Mouse (Mus musculus): ENCODE measurements around the gene Ptchd1.

The Ptchd1 gene

DNA sequence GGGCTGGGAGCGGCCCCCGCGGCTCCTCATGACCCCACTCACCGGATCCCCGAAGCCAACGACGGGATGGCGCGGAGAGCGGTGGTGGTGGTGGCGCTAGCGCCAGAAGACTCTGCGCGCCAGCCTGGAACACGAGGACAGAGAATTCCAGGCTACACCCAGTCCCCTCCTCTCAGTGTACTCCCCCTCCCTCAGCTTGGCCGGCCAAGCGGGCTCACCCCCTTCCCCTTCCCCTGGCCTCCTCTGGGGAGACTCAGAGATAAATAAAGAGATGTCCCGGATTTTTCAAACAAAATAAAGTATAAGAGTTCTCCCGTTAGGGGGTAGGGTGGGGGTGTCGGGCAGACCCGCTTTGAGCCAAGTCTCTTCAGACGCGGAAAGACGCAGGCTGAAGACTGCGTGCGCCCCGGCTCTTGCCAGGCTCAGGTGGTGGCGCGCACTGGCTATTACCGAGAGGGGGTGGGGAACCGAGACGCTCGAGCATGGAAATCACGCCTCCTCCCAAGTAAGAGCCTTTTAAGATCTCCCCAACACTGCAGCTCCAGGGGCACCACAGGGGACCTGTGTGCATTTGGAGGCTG lies at the start of gene Ptchd1:
TSS of gene Ptchd1 (minus strand) at position 114 of the 581 bp plus-strand sequence.
- DNase-seq (ENCODE audit: low spot score in 2 of 2), result no peak

DNA sequence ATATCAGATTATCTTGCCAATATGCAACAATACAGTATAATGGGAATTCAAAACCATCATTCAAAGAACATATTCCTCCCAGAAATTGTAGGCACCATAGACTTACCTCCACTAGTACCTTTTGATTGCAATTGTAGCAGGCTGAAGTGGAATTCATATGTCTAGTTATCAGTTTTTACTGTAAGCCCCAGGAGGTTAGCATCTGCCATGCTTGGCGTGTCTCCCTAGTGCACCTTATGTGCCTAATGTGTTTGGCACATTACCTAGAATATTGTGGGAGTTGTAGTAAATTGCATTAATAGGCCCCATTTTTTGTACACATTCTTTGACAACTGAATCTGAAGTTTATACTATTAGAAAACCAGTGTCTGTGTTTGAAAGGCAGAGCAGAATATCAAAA lies 34.4 kb upstream of the Ptchd1 start:
- DNase-seq (ENCODE audit: low spot score in 2 of 2), result no peak

DNA sequence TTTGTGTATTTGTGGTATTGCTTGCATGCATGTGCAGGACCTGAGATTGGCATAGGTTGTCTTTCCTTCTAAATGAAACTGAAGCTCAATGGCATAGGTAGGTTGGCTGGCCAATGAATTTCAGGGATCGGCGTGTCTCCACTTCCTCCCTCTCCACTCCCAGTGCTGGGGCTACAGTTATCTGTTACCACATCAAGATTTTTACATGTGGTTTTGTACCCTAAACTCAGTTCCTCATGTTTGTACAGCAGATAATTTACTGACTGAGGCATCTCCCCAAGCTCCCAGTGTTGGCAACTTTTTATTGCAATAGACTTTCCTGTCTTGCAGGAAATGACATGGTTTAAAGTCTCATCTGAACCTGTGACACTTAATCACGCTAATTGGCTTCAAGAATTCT lies 22.4 kb upstream of the Ptchd1 start:
- DNase-seq (ENCODE audit: low spot score in 2 of 2), result no peak

DNA sequence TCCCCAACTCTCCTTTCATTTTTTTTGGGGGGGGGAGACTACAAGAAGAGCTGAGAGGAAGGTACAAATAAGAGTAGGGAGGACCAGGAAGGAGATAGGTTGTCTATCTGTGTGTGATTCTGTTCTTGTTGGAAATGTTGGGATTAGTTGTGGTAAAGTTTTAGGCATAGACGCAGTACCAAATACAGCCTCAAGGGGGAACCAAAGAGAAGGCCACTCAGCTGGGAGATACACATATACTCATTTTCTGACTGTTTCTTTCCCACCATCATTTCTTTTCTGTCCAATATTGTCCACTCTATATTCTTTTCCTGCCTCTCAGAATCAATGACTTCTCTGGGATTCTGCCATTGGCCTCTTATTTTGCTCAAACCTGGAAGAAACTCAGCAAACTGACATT lies 20.4 kb upstream of the Ptchd1 start:
- DNase-seq (ENCODE audit: low spot score in 2 of 2), result peak in 1 of 2 experiments; percentile 11

DNA sequence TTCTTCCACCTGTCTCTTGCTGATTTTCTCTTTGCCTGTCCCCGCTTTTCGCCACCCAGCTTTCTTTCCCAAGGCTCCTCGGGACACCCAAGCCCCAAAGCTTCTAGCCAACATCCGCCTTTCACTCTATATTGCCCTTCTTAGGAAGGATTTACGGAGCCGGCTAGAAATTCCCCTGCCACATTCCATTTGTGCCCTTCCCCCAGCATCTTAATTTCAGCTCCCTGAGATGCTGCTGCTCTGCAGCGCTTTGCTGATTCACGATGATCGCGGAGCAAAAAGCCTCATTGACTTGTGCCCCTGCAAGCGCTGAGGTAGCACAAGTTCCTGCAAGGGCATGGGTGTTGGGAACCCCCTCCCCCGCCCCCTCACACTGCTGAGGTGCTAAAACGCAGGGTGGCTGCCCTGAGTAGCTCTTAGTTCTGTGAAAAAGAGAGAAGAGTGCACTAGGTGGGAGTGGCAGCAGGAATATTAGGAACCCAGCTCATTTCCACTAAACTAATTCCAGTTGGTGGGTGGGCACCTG lies 2.1 kb upstream of the Ptchd1 start:
- DNase-seq (ENCODE audit: low spot score in 2 of 2), result no peak

DNA sequence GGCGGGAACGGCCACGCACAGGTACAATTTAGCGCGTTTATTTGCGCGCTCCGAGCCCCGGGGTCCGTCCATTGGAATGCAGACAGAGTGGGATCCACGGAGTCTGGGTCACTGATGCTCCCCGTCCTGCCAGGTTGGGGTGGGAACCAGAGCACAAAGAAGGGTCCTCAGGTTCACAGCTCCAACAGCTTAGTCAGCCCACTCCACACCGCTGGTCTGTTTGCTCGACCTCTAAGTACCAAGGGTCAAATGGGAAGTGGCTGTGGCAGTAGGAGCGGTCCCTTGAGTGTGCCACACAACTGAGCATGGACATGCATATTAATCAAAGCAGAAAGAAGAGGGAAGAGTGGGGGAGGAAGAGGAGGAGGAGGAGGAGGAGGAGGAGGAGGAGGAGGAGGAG lies 1.3 kb upstream of the Ptchd1 start:
- DNase-seq (ENCODE audit: low spot score in 2 of 2), result no peak

DNA sequence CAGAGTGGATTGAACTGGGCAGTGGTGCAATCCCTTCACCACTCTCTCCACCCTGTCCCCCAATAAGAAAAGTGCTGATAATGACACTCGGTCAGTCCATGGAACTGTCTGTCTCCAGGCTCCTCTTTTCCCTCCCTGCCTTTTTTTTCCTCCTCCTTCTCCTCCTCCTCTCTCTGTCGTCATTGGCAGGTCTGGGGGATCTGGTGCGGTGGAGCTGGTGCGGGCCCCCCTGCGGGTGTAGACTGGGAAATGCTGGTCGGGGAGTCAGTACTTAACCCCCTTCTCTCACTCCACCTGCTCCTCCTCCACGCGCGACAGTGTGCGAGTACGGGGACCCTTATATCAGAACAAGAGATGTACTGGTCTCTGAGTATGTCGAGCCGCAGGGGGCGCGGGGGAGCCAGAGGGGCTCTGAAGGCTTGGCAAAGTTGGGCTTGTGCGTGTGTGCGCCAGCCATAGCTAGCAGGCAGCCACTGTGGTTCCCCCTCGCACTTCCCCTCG lies 777 bp upstream of the Ptchd1 start, which contains the start of gene Gm15155:
TSS of gene Gm15155 (plus strand) at position 401 of the 501 bp plus-strand sequence.
- DNase-seq (ENCODE audit: low spot score in 2 of 2), result no peak

DNA sequence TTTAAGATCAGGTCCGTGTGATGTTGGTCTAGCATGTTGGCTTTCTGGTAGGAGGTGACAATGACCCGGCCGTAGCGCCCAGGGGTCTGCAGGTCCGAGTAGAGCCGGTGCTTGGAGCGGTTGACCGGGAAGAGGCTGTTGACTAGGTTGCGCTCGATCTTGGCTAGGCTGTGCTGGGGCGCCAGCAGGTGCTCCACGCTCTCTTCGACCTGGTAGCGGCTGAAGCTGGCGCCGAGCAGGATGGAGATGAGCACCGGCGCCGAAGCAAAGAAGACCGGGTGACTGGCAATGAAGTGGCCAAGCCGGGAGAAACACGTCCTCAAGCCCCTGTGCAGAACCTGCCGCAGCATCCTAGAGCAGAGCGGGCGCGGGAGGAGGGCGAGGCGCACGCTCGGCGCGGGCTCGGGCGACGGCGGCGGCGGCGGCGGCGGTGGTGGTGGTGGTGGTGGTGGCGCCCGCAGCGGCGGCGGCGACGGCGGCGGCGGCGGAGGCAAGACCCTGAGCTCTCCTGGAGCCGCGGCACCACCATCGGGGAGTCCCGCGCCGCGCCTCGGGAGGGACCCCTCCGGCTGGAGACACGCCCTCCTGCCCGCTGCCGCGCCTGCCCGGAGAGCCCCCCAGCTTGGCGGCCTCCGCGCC lies 534 bp downstream of the Ptchd1 start:
- no peak for DNase-seq (ENCODE audit: low spot score in 2 of 2)

DNA sequence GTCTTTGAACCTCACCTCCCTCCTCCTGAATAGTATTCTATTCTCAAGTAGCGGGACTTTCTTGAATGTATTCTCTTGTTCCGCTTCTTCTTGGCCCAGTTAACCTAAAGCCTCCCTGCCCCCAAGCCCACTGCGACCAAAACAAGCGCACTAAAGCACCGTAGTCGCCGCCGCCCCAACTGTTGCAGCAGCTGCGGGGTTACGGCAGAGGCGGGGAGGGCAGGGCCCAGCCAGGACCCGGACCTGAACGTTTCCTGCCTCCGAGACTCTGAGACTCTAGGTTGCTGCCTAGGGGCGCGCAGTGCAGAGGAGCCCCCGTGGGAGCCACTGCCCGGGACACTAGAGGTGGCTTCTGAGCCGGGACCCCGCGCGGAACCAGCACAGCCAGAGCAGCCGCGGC lies 1.1 kb downstream of the Ptchd1 start:
- DNase-seq (ENCODE audit: low spot score in 2 of 2), result peak in 1 of 2 experiments; percentile 9

DNA sequence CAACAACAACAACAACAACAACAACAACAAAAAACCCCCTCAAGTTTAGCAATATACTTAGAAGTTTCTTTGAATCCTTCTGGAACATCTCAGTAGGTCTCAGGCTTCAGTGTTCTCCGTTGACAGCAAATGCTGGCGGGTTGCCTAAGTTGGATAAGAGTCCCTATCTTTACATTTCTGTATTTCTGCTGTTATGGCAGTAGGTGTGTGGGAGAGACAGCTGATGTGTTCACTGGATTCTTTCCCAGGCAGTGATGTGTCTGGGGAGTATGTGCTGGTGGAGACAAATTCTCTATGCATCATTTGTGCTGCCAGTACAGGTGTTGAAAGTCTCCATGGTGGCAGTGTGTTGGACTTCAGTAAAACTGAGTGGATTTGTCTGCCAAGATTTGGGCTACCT lies 22.4 kb downstream of the Ptchd1 start:
- no peak for DNase-seq (ENCODE audit: low spot score in 2 of 2)

DNA sequence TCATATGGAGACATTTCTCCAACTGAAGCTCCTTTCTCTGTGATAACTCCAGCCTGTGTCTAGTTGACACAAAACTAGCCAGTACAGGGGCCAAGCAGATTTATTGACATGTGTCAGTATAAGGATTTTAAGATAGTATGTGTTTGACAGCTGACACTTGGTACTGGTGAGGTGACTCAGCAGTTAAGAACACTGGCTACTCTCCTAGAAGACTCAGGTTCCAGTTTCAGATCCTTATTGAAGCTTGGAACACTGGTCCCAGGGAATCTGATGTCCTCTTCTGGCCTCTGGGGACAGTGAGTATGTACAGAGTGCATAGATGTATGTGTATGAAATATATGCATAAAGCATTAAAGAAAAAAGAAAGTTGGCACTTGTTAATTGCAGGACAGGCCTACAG lies 27.2 kb downstream of the Ptchd1 start:
- no peak for DNase-seq (ENCODE audit: low spot score in 2 of 2)

DNA sequence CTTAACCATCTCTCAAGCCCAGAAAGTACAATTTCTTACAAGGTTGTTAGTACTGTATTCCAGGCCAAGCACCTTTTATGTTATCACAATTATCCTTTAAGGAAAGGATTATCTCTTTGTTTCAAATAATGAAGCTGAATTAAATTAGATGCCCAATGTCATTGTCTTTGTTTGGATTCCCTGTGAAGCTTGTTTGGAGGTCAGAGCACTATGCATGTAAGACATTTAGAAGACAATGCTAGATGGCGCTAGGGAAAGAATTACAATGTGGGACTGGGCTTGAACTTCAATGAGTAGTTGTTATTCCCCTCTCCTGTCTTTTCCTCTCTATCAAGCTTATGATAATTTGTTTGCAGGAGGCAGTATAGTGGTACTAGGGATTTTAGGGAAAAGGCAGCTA lies 28.9 kb downstream of the Ptchd1 start:
- no peak for DNase-seq (ENCODE audit: low spot score in 2 of 2)

DNA sequence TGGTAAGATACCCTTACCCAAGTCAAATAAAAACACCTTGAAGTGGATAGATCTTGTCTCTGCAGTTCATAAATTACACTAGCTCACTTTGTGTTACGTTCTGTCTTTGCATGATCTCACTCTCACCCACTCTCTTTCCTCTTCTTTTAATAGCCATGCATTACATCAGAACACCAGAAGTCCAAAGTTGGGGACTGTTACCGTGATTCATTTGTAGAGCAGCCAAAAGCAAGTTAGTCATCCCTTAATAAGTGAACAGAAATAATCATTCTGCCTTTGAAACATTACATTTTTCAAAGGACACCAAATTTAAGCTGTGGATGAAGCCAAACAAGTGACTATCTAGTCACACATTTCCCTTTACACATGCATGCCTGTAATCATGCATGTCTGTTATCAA lies 31.1 kb downstream of the Ptchd1 start:
- DNase-seq (ENCODE audit: low spot score in 2 of 2), result no peak

DNA sequence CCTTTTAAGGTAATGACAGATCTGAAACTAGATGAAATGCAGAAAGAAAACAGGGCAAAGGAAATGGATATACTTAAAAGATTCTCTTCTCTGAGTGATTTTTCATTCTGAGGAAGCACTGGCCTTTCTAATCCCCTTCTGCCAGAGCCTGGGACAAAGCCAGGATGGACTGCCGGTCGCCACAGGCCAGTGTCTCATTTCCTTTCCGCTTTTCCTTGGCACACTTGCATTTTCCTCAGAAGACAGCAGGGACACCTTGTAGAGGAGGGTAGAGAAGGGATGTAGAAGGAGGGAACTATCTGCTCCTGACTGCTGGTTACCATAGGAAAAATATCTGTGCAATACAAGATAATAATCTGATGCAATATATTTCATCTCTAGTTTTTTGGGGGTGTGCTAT lies 32.1 kb downstream of the Ptchd1 start:
- DNase-seq (ENCODE audit: low spot score in 2 of 2), result no peak

DNA sequence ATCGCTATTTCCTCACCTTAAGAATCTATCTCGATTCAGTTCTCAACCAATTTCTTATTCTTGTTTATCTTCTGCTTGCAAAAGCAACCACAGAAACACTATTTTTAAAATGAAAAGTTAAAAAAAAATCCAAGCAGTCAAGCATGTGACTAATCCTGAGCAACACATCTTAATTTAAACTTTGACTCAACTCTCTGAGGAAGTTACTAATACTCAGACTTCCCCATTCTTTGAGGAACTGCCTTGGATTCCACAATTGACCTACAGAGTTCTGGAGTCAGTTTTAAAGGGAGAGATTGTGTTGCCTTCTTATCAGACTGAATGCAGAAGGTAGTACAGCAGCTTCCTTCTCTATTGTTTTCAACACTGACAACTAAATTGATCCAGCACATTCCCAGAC lies 39.0 kb downstream of the Ptchd1 start:
- DNase-seq (ENCODE audit: low spot score in 2 of 2), result no peak

DNA sequence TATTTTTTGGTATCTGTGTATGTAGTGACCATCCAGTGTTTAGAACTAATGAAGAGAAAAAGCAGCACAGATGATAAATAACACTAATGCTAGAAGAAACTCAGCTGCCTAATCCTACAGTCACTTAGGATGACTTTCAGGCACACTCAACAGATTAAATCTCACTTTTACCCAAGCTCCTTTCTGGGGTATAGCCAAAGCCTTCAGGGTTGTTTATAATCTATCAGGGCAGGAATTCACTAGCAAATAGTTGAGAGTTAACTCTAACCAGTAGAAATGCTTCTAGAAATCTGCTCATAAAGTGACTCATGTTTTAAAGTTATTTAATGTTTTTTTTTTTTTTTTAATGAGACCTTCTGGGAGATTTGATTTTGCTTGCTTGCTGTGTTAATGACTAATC lies 43.8 kb downstream of the Ptchd1 start:
- no peak for DNase-seq (ENCODE audit: low spot score in 2 of 2)

DNA sequence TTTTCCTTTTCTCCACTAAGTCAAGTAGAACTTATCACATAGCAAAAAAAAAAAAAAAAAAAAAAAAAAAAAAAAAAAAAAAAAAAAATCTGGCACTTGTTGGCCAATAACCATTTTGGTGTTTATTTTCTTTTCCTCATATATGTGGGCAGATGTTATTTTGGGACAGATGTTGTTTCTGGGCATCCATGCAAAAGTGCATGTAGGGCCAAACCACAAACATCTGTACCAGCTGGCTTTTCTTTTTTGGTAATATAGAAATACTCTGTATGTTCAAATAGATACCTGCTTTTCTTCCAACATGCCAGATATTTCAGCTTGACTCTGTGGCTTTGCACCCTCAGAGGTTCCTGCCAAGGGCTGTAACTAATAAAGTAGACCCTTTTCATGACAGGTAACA lies 51.2 kb downstream of the Ptchd1 start:
- DNase-seq (ENCODE audit: low spot score in 2 of 2), result no peak

DNA sequence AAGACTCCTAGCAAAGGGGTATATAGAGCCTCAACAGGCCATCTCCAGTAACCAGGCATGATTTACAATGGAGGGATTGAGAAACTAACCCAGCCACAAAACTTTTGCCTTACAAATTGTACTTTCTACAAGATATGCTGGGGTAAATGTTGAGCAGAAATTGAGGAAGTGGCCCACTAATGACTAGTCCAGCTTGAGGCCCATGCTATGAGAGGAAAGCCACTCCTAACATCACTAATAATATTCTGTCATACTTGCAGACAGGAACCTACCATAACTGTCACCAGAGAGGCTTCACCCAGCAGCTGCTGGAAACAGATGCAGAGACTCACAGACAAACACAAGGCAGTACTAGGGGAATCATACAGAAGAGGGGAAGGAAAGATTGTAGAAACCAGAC lies 79.8 kb downstream of the Ptchd1 start:
- DNase-seq (ENCODE audit: low spot score in 2 of 2), result no peak

All from spleen, postnatal 10 days (tissue).